Mouse (Mus musculus): Measurements from ENCODE around the gene Mthfd2l. TPM values are rescaled to one million over a fixed set of nuclear protein-coding genes. Genes with fewer than 3 reads are reported as not detected.

Mthfd2l gene
- 44.2 and 45.6 TPM in 2 replicates for polyA plus RNA-seq (2015; fragmentation: Nextera tagmentation; extraction: Ambion mirVana)

DNA sequence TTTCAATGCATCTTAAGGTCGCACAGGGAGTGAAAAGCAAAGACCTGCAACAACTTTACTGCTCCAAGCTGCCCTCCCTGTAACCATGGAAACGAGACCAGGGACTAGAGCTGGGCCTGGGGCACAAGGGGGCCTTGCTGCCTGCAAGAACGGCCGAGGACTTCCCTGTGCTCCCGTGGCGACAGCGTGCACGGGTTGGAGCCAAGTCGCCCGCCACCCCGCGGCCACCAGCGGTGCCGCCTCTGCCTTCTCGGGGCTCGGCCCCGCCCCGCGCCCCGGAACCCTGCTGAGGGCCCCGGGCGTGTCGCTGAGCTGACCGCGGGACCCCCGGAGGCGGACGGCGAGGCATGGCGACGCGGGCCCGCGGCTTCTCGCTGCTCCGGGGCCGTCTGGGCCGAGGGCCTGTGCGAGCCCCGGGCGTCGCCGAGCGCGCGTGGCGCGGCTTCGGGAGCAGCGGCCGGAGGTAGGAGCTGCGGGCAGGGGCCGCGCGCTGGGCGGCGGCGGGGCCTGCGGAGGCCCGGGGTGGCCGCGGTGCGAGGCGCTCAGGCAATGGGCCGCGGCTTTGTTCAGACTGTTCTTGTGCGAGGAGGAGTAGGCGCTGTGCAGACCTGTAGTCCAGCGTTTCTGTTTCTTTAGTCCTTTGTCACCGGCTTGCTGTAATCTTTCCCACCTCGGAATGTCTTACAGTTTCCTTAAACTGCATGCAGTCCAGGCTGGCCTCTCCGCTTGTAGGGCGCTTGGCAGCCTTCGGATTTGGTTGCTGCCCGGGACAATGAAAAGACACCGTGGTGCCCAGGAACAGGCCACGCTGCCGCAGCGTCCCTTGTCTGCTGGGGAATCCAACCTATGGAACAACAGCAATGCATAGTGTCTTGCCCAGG lies at the start of gene Mthfd2l:
Gene Mthfd2l, plus strand, starts transcription at position 147 of the 881 bp plus-strand sequence.
- Histone ChIP-seq H3K4me2 (peak within 1 kb of the TSS; percentile 56), H3K36me3 (peaks cover 14% of the 10 kb centered on the region; the same call in 1 of the 2 replicates), H3K27me3 (no peaks in the 10 kb centered on the region), H3K9me3 (no peaks in the 10 kb centered on the region), H3K27ac (peak within 1 kb of the TSS; percentile 99), H3K4me3 (peak within 1 kb of the TSS; percentile 75), H3K9ac (peak within 1 kb of the TSS; percentile 91), H3K4me1 (peaks cover 10% of the 10 kb centered on the region)
- peak; percentile 99 for ATAC-seq (ENCODE audit: borderline replicate concordance, extremely low read depth, low FRiP score, low TSS enrichment)
- WGBS, result under 1% methylated on average over 77 of the region's 79 CpGs

DNA sequence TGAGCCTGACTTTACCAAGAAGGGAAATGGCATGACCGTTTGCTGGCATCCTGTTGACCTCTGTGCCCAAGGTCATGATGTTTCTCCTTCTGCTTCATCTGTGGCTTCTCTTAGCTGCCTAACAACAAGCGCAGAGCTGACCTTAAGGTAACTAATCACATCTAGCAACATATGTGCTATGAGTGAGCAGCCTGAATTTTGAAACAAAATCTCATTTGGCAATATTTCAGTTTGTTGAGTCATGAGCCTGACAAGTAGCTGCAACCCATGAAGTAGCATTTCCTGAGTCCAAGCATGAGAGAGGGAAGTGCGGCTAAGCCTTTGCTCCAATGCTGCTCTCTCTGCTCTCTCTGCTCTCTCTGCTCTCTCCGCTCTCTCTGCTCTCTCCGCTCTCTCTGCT lies 49.2 kb upstream of the Mthfd2l start:
- H3K27ac ChIP-seq, result no peak overlapping the region
- WGBS, result 81% methylated on average over 5 of the region's 5 CpGs
- H3K36me3 ChIP-seq, result no peaks in the 10 kb centered on the region
- H3K9ac ChIP-seq, result no peak overlapping the region
- ATAC-seq (ENCODE audit: borderline replicate concordance, extremely low read depth, low FRiP score, low TSS enrichment), result no peak
- no peaks in the 10 kb centered on the region for H3K27me3 ChIP-seq
- H3K4me2 ChIP-seq, result no peak overlapping the region
- no peak overlapping the region for H3K4me3 ChIP-seq
- H3K4me1 ChIP-seq, result peaks cover 13% of the 10 kb centered on the region; the same call in 1 of the 2 replicates
- no peaks in the 10 kb centered on the region for H3K9me3 ChIP-seq

DNA sequence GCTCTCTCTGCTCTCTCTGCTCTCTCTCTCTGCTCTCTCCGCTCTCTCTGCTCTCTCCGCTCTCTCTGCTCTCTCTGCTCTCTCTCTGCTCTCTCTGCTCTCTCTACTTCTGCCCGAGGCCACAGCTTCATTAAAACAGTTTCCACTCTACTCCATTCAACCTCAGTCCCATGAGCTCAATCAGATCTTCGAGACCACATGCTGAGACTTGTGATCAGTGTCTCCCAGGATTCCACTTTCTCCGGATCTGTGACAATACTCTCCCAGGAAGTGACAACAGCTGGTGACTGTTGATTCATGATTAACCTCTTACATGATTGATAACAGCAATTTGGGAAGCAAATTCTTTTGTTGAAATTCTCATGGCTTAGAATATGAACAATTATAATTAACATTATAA lies 48.8 kb upstream of the Mthfd2l start:
- Histone ChIP-seq H3K27ac (no peak overlapping the region), H3K27me3 (no peaks in the 10 kb centered on the region), H3K4me2 (no peak overlapping the region), H3K4me1 (peaks cover 13% of the 10 kb centered on the region; the same call in 1 of the 2 replicates), H3K9ac (no peak overlapping the region), H3K36me3 (no peaks in the 10 kb centered on the region), H3K4me3 (no peak overlapping the region), H3K9me3 (no peaks in the 10 kb centered on the region)
- WGBS, result 82% methylated on average over 5 of the region's 5 CpGs
- ATAC-seq (ENCODE audit: borderline replicate concordance, extremely low read depth, low FRiP score, low TSS enrichment), result no peak

DNA sequence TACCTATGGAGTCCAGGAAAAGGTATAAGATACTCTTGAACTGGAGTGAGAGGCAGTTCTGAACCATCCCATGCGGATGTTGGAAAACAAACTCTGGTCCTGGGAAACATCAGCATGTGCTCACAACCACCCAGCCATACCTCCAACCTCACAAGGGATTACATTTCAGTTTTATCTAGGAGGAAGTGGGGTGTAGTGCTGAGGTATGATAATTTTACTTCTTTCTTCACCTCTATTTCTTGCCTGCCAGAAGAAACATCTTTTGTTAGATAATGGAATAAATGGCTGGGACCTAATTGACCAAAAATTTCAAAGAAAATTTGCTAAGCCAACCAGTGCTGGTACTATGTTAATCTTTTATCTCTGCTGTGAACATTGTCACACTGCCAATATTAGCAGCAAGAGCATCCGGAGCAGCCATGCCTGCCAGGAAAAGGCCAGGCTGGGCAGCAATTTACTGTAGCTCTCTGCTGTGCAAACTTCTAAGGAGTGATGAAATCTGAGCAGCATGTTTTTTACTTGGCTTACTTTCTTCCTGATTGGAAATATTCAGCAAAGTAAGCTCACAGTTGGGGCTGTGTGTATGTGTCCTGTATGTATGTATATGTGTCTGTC lies 46.2 kb upstream of the Mthfd2l start:
- Histone ChIP-seq H3K27ac (no peak overlapping the region), H3K36me3 (no peaks in the 10 kb centered on the region), H3K9ac (no peak overlapping the region), H3K4me3 (no peak overlapping the region), H3K4me1 (peaks cover 13% of the 10 kb centered on the region; the same call in 1 of the 2 replicates), H3K9me3 (no peaks in the 10 kb centered on the region), H3K27me3 (no peaks in the 10 kb centered on the region), H3K4me2 (no peak overlapping the region)
- ATAC-seq (ENCODE audit: borderline replicate concordance, extremely low read depth, low FRiP score, low TSS enrichment), result peak; percentile 68; the same call in 1 of the 2 replicates
- 32% methylated on average over 2 of the region's 2 CpGs for WGBS

DNA sequence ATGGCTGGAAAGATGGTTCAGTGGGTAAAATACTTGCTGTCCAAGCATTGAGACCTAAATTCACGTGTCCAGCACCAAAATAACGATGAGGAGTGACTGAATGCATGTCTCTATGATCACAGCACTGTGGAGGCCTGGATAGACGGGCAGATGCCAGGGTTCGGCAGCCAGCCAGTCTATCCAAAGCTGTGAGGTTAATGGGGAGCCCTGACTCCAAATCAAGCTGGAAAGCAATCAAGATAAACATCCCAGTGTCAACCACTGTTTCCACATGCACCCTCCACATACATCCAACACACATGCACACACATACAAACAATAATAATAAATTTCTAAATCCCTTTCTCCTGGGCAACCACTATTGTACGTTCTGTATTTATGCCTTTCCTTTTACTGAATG lies 42.3 kb upstream of the Mthfd2l start:
- no peak overlapping the region for H3K4me3 ChIP-seq
- WGBS, result 72% methylated on average over 5 of the region's 5 CpGs
- peaks cover 22% of the 10 kb centered on the region for H3K4me1 ChIP-seq
- H3K4me2 ChIP-seq, result no peak overlapping the region
- H3K9ac ChIP-seq, result no peak overlapping the region
- ATAC-seq (ENCODE audit: borderline replicate concordance, extremely low read depth, low FRiP score, low TSS enrichment), result no peak
- H3K9me3 ChIP-seq, result no peaks in the 10 kb centered on the region
- no peaks in the 10 kb centered on the region; the same call in 1 of the 2 replicates for H3K27me3 ChIP-seq
- H3K27ac ChIP-seq, result no peak overlapping the region
- H3K36me3 ChIP-seq, result no peaks in the 10 kb centered on the region

DNA sequence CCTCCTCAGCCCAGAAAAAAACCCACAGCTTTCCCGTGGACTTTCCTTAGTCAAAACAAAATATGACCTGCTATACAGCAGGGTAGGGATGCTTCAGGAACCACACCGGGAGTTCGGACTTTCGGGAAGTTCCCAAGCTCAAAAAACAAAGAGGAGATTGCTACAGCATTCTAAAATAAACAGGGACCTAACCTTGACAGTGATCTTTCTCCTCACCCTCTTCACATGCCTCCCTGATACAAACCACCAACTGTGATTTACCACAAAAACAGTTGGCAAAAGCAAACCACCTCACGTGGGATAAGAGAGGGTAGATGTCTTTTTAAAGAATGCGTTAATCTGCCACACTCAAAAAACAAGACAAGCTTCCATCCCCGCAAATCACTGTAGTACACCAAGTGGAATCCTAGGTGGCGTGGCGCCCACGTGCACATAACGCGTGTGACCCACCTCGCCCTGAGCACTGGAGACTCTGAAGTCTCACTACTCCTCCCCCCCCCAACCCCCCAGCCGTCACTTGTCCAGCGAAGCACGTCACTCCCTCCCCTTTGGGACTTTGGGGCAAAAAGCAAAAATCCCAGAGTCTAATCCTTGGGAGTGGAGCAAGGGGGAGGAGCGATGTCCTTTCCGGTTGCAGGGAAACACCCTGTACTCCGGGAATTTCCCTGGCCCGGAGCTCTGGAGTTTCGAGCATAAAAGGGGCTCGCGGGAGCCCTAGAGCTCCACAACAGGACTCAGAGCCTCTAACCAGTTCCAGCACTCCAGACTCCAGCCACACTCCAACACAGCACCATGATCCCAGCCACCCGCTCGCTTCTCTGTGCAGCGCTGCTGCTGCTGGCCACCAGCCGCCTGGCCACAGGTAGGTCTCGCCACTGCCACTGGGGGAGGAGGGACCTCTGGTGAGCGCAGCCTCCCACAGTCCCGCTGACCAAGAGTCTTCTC lies 40.1 kb upstream of the Mthfd2l start, which contains the start of gene Cxcl1:
Gene Cxcl1, plus strand, starts transcription at position 723 of the 945 bp plus-strand sequence.
- H3K27me3 ChIP-seq, result no peaks in the 10 kb centered on the region; the same call in 1 of the 2 replicates
- H3K36me3 ChIP-seq, result no peaks in the 10 kb centered on the region
- no peaks in the 10 kb centered on the region for H3K9me3 ChIP-seq
- H3K4me2 ChIP-seq, result peak within 1 kb of the TSS; percentile 89
- H3K4me1 ChIP-seq, result peaks cover 9% of the 10 kb centered on the region
- peak within 1 kb of the TSS; percentile 53 for H3K4me3 ChIP-seq
- peak; percentile 77 for ATAC-seq (ENCODE audit: borderline replicate concordance, extremely low read depth, low FRiP score, low TSS enrichment)
- 4% methylated on average over 30 of the region's 30 CpGs for WGBS
- H3K9ac ChIP-seq, result peak within 1 kb of the TSS; percentile 59
- peak within 1 kb of the TSS; percentile 29; the same call in 1 of the 2 replicates for H3K27ac ChIP-seq

DNA sequence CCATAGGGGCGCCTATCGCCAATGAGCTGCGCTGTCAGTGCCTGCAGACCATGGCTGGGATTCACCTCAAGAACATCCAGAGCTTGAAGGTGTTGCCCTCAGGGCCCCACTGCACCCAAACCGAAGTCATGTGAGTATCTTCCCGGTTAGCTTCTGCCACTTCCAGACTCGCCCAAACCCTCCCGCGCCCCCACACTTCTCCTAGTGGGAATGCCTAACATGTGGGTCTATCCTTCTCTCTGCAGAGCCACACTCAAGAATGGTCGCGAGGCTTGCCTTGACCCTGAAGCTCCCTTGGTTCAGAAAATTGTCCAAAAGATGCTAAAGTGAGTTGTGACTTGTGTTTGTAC lies 39.5 kb upstream of the Mthfd2l start:
- Histone ChIP-seq H3K27me3 (no peaks in the 10 kb centered on the region; the same call in 1 of the 2 replicates), H3K36me3 (no peaks in the 10 kb centered on the region), H3K27ac (no peak overlapping the region), H3K4me3 (peak overlapping the region; percentile 53), H3K9ac (peak overlapping the region; percentile 59), H3K9me3 (no peaks in the 10 kb centered on the region), H3K4me1 (peaks cover 9% of the 10 kb centered on the region), H3K4me2 (peak overlapping the region; percentile 89)
- no peak for ATAC-seq (ENCODE audit: borderline replicate concordance, extremely low read depth, low FRiP score, low TSS enrichment)
- 30% methylated on average over 10 of the region's 10 CpGs for WGBS

DNA sequence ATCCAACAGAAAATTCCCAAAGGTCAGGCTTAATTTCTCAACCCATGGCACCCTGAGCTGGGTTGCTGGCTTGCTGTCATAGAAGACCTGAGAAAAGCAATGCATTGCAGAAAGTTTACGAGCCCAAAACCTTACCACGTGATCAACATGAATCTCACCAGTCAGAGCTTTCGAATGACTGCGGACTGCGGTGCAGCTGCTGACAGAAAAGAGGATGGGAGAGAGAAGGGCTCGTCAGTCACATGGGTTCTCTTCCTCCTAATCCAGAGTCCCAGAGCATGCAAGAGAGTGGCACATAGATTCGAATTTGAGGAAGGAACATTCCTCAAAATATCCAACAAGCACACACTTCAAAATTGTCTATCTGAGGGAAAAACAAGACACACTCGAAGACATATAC lies 36.7 kb upstream of the Mthfd2l start:
- no peak for ATAC-seq (ENCODE audit: borderline replicate concordance, extremely low read depth, low FRiP score, low TSS enrichment)
- no peaks in the 10 kb centered on the region for H3K36me3 ChIP-seq
- 62% methylated on average over 8 of the region's 8 CpGs for WGBS

DNA sequence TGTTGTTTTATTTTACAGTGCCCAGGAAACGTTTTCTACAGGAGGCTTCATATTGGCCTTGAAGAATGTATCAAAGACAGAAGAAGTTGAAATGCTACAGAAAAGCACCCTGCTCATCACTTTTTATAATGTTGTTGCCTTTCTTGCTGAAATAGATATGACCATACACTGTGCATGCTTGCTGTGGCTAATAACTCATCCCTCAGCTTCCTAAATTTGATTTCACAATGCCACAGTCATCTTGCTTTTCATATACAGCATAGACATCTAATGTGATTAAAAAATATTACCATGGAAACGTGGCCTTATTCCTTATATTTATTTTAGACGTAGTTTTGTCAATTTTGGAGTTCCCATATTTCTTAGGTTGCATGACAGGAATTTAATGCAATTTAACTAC lies 33.5 kb upstream of the Mthfd2l start:
- H3K9me3 ChIP-seq, result no peaks in the 10 kb centered on the region
- peaks cover under 1% of the 10 kb centered on the region; the same call in 1 of the 2 replicates for H3K27me3 ChIP-seq
- WGBS, result 64% methylated on average over 3 of the region's 3 CpGs
- H3K9ac ChIP-seq, result no peak overlapping the region
- no peak for ATAC-seq (ENCODE audit: borderline replicate concordance, extremely low read depth, low FRiP score, low TSS enrichment)
- H3K36me3 ChIP-seq, result no peaks in the 10 kb centered on the region
- no peak overlapping the region for H3K27ac ChIP-seq
- H3K4me3 ChIP-seq, result no peak overlapping the region
- H3K4me2 ChIP-seq, result no peak overlapping the region
- H3K4me1 ChIP-seq, result peaks cover 15% of the 10 kb centered on the region

More for the DNA sequence above, 36.7 kb upstream of the Mthfd2l start:
- Histone ChIP-seq H3K4me3 (no peak overlapping the region), H3K27me3 (no peaks in the 10 kb centered on the region; the same call in 1 of the 2 replicates), H3K9me3 (no peaks in the 10 kb centered on the region), H3K27ac (no peak overlapping the region), H3K4me2 (no peak overlapping the region), H3K9ac (no peak overlapping the region), H3K4me1 (peaks cover 12% of the 10 kb centered on the region)

DNA sequence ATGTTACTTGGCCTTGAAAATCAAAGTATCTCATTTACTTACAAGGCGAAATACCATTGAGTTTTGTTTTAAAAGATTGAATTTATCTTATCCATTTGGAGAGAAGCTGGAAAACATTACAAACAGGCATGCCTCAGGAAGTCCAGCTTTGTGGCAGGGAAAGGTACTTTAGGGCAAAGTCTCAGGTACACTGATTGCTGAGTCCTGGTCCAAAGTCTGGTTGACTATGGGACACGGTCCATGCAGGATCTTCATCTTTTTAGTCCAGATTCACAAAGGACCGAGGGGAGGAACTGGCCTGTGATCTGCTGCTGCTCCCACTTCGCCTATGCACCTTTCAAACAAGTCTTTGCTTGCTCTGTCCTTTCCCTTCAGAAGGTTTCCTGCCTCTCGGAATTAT lies 31.6 kb upstream of the Mthfd2l start:
- no peak for ATAC-seq (ENCODE audit: borderline replicate concordance, extremely low read depth, low FRiP score, low TSS enrichment)
- no peak overlapping the region for H3K27ac ChIP-seq
- no peak overlapping the region for H3K9ac ChIP-seq
- H3K4me2 ChIP-seq, result no peak overlapping the region
- H3K4me1 ChIP-seq, result peaks cover 24% of the 10 kb centered on the region
- peaks cover 14% of the 10 kb centered on the region for H3K27me3 ChIP-seq
- 79% methylated on average over 5 of the region's 5 CpGs for WGBS
- no peaks in the 10 kb centered on the region for H3K9me3 ChIP-seq
- no peaks in the 10 kb centered on the region for H3K36me3 ChIP-seq
- no peak overlapping the region for H3K4me3 ChIP-seq

DNA sequence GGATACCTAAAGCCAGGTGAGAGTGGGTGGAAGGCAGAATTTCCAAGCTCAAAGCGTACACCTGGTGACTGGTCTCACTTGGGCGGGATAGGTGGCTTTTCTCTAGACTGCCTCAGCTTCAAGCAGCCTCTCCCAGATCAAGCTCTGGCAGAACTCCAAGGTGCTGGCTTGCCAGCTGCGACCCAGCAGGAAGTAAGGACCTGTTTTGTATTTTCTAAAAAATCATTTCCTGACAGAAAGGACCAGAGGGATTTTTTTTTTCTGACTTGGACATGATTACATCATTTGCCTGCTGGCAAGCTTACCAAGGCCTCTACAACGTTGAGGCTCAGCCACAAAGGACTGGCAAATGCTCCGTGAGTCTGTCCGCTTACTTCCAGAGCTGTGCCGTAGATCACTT lies 30.8 kb upstream of the Mthfd2l start:
- Histone ChIP-seq H3K9me3 (no peaks in the 10 kb centered on the region), H3K4me2 (no peak overlapping the region), H3K27me3 (peaks cover 22% of the 10 kb centered on the region), H3K9ac (no peak overlapping the region), H3K27ac (no peak overlapping the region), H3K4me3 (no peak overlapping the region), H3K4me1 (peaks cover 24% of the 10 kb centered on the region), H3K36me3 (no peaks in the 10 kb centered on the region)
- ATAC-seq (ENCODE audit: borderline replicate concordance, extremely low read depth, low FRiP score, low TSS enrichment), result no peak
- 28% methylated on average over 7 of the region's 7 CpGs for WGBS
